Mouse (Mus musculus): ENCODE results near the gene Mtg1. TPM values are rescaled to one million over a fixed set of nuclear protein-coding genes. Genes with fewer than 3 reads are reported as not detected.

The Mtg1 gene
- polyA plus RNA-seq, 1 experiment from 2014 or later: 20.7 TPM

- H3K4me3 ChIP-seq (ENCODE audit: low read depth, low read length): no peak within 1 kb of the TSS
- H3K4me2 ChIP-seq (replicated peaks; ENCODE audit: low read depth, low read length): no peak within 1 kb of the TSS
- WGBS: 56% methylated on average over 7 of the region's 7 CpGs
- no peaks in the 10 kb centered on the region for H3K36me3 ChIP-seq (ENCODE audit: insufficient read depth, low read length)
- no peaks in the 10 kb centered on the region for H3K27me3 ChIP-seq (replicated peaks; ENCODE audit: insufficient read depth, low read length)
- H3K27ac ChIP-seq (ENCODE audit: low read length): no peak within 1 kb of the TSS
- DNase-seq (ENCODE audit: low spot score) (no peak), ATAC-seq (no peak)
- TF ChIP-seq EP300 (IDR thresholded peaks at IDR 0.05) (no peak), CTCF (IDR thresholded peaks at IDR 0.05) (no peak)
- H3K4me1 ChIP-seq (ENCODE audit: insufficient read depth, low read depth, low read length): no peaks in the 10 kb centered on the region
- no peaks in the 10 kb centered on the region for H3K9me3 ChIP-seq (ENCODE audit: low read length)
- no peak within 1 kb of the TSS for H3K9ac ChIP-seq (replicated peaks; ENCODE audit: low read depth)
Observed at GRCm38 (mm10) chr7:140164664-140165063, 27.3 kb downstream of the Mtg1 start, which contains the start of gene Olfr522. Olfr522 (minus strand) TSS chr7:140164764.

- DNase-seq (ENCODE audit: low spot score): no peak
- H3K36me3 ChIP-seq (ENCODE audit: insufficient read depth, low read length): no peaks in the 10 kb centered on the region
- no peak overlapping the region for H3K27ac ChIP-seq (ENCODE audit: low read length)
- 59% methylated on average over 1 of the region's 1 CpGs for WGBS
- no peaks in the 10 kb centered on the region for H3K9me3 ChIP-seq (ENCODE audit: low read length)
- H3K9ac ChIP-seq (replicated peaks; ENCODE audit: low read depth): no peak overlapping the region
- H3K4me1 ChIP-seq (ENCODE audit: insufficient read depth, low read depth, low read length): no peaks in the 10 kb centered on the region
- no peak for ATAC-seq
- TF ChIP-seq CTCF (IDR thresholded peaks at IDR 0.05) (no peak), EP300 (IDR thresholded peaks at IDR 0.05) (no peak)
- H3K4me2 ChIP-seq (replicated peaks; ENCODE audit: low read depth, low read length): no peak overlapping the region
- H3K4me3 ChIP-seq (ENCODE audit: low read depth, low read length): no peak overlapping the region
- H3K27me3 ChIP-seq (replicated peaks; ENCODE audit: insufficient read depth, low read length): no peaks in the 10 kb centered on the region
Observed at GRCm38 (mm10) chr7:140167950-140168349, 30.6 kb downstream of the Mtg1 start.

- no peaks in the 10 kb centered on the region for H3K4me1 ChIP-seq (ENCODE audit: insufficient read depth, low read depth, low read length)
- H3K27me3 ChIP-seq (replicated peaks; ENCODE audit: insufficient read depth, low read length): no peaks in the 10 kb centered on the region
- no peak overlapping the region for H3K9ac ChIP-seq (replicated peaks; ENCODE audit: low read depth)
- H3K27ac ChIP-seq (ENCODE audit: low read length): no peak overlapping the region
- DNase-seq (ENCODE audit: low spot score) (no peak), ATAC-seq (no peak)
- H3K9me3 ChIP-seq (ENCODE audit: low read length): no peaks in the 10 kb centered on the region
- H3K36me3 ChIP-seq (ENCODE audit: insufficient read depth, low read length): no peaks in the 10 kb centered on the region
- no peak overlapping the region for H3K4me2 ChIP-seq (replicated peaks; ENCODE audit: low read depth, low read length)
- 56% methylated on average over 4 of the region's 4 CpGs for WGBS
- TF ChIP-seq CTCF (IDR thresholded peaks at IDR 0.05) (no peak), EP300 (IDR thresholded peaks at IDR 0.05) (no peak)
- no peak overlapping the region for H3K4me3 ChIP-seq (ENCODE audit: low read depth, low read length)
Observed at GRCm38 (mm10) chr7:140169386-140169785, 32.0 kb downstream of the Mtg1 start.

- H3K9me3 ChIP-seq (ENCODE audit: low read length): no peaks in the 10 kb centered on the region
- no peaks in the 10 kb centered on the region for H3K27me3 ChIP-seq (replicated peaks; ENCODE audit: insufficient read depth, low read length)
- no peak overlapping the region for H3K4me2 ChIP-seq (replicated peaks; ENCODE audit: low read depth, low read length)
- no peak overlapping the region for H3K27ac ChIP-seq (ENCODE audit: low read length)
- no peaks in the 10 kb centered on the region for H3K4me1 ChIP-seq (ENCODE audit: insufficient read depth, low read depth, low read length)
- no peak for ATAC-seq
- no peak for DNase-seq (ENCODE audit: low spot score)
- WGBS: 92% methylated on average over 3 of the region's 3 CpGs
- no peak overlapping the region for H3K9ac ChIP-seq (replicated peaks; ENCODE audit: low read depth)
- H3K4me3 ChIP-seq (ENCODE audit: low read depth, low read length): no peak overlapping the region
- TF ChIP-seq CTCF (IDR thresholded peaks at IDR 0.05) (no peak), EP300 (IDR thresholded peaks at IDR 0.05) (no peak)
- H3K36me3 ChIP-seq (ENCODE audit: insufficient read depth, low read length): no peaks in the 10 kb centered on the region
Observed at GRCm38 (mm10) chr7:140170863-140171262, 33.5 kb downstream of the Mtg1 start.

GRCm38 (mm10) chr7:140172936-140173335, 35.6 kb downstream of the Mtg1 start, which contains the start of gene Olfr523:
Olfr523 (plus strand) TSS chr7:140173217.
- WGBS: 20% methylated on average over 1 of the region's 1 CpGs
- H3K9me3 ChIP-seq (ENCODE audit: low read length): no peaks in the 10 kb centered on the region
- no peaks in the 10 kb centered on the region for H3K4me1 ChIP-seq (ENCODE audit: insufficient read depth, low read depth, low read length)
- no peak within 1 kb of the TSS for H3K4me3 ChIP-seq (ENCODE audit: low read depth, low read length)
- no peak within 1 kb of the TSS for H3K4me2 ChIP-seq (replicated peaks; ENCODE audit: low read depth, low read length)
- H3K9ac ChIP-seq (replicated peaks; ENCODE audit: low read depth): no peak within 1 kb of the TSS
- H3K27ac ChIP-seq (ENCODE audit: low read length): no peak within 1 kb of the TSS
- H3K36me3 ChIP-seq (ENCODE audit: insufficient read depth, low read length): no peaks in the 10 kb centered on the region
- DNase-seq (ENCODE audit: low spot score) (no peak), ATAC-seq (no peak)
- no peaks in the 10 kb centered on the region for H3K27me3 ChIP-seq (replicated peaks; ENCODE audit: insufficient read depth, low read length)
- TF ChIP-seq CTCF (IDR thresholded peaks at IDR 0.05) (no peak), EP300 (IDR thresholded peaks at IDR 0.05) (no peak)

- ATAC-seq (no peak), DNase-seq (ENCODE audit: low spot score) (no peak)
- H3K36me3 ChIP-seq (ENCODE audit: insufficient read depth, low read length): no peaks in the 10 kb centered on the region
- H3K4me1 ChIP-seq (ENCODE audit: insufficient read depth, low read depth, low read length): no peaks in the 10 kb centered on the region
- H3K4me3 ChIP-seq (ENCODE audit: low read depth, low read length): no peak overlapping the region
- H3K27ac ChIP-seq (ENCODE audit: low read length): no peak overlapping the region
- no peaks in the 10 kb centered on the region for H3K9me3 ChIP-seq (ENCODE audit: low read length)
- 80% methylated on average over 2 of the region's 2 CpGs for WGBS
- no peaks in the 10 kb centered on the region for H3K27me3 ChIP-seq (replicated peaks; ENCODE audit: insufficient read depth, low read length)
- TF ChIP-seq CTCF (IDR thresholded peaks at IDR 0.05) (no peak), EP300 (IDR thresholded peaks at IDR 0.05) (no peak)
- H3K9ac ChIP-seq (replicated peaks; ENCODE audit: low read depth): no peak overlapping the region
- no peak overlapping the region for H3K4me2 ChIP-seq (replicated peaks; ENCODE audit: low read depth, low read length)
Observed at GRCm38 (mm10) chr7:140179176-140179575, 41.8 kb downstream of the Mtg1 start.

GRCm38 (mm10) chr7:140180692-140181091, 43.3 kb downstream of the Mtg1 start:
- Histone ChIP-seq H3K4me2 (replicated peaks; ENCODE audit: low read depth, low read length) (no peak overlapping the region), H3K27ac (ENCODE audit: low read length) (no peak overlapping the region), H3K4me1 (ENCODE audit: insufficient read depth, low read depth, low read length) (no peaks in the 10 kb centered on the region), H3K36me3 (ENCODE audit: insufficient read depth, low read length) (no peaks in the 10 kb centered on the region), H3K4me3 (ENCODE audit: low read depth, low read length) (no peak overlapping the region), H3K9me3 (ENCODE audit: low read length) (no peaks in the 10 kb centered on the region), H3K27me3 (replicated peaks; ENCODE audit: insufficient read depth, low read length) (no peaks in the 10 kb centered on the region), H3K9ac (replicated peaks; ENCODE audit: low read depth) (no peak overlapping the region)
- ATAC-seq (no peak), DNase-seq (ENCODE audit: low spot score) (no peak)
- WGBS: 76% methylated on average over 2 of the region's 2 CpGs
- TF ChIP-seq CTCF (IDR thresholded peaks at IDR 0.05) (no peak), EP300 (IDR thresholded peaks at IDR 0.05) (no peak)
